Mouse (Mus musculus) CH12.LX (cell line): ENCODE measurements at regions not wholly inside any gene's neighbourhood (a gene's known extent, or its start where the extent isn't known, plus 50 kb on each side); places are given as distances from the start of the nearest gene placed in this dataset.

ENCODE experiments used
- DNase-seq: peaks from one replicate; pipeline ENCODE4 v3.0.0-alpha.2; 2013; ENCODE audit errors: extremely low read depth
- H3K27ac ChIP-seq: 2 replicates; pipeline ENCODE4 v1.5.1; 2012; ENCODE audit warnings: low read depth, mild to moderate bottlenecking, control low read depth, moderate library complexity; ENCODE audit not compliant: insufficient read depth
- H3K27me3 ChIP-seq: replicated peaks from 2 replicates; pipeline ENCODE3; 2012; ENCODE audit warnings: inconsistent platforms
- H3K36me3 ChIP-seq, 2 experiments: replicated peaks in 1 of 2; 2 replicates each; pipeline versions ENCODE3 to v1.6.1; 2012; ENCODE audit warnings: inconsistent platforms in 1 of 2, low read length in 1 of 2, mild to moderate bottlenecking in 1 of 2, mixed read lengths in 1 of 2, moderate library complexity in 1 of 2; ENCODE audit not compliant: control insufficient read depth in 1 of 2, insufficient read depth in 1 of 2
- H3K4me1 ChIP-seq, 2 experiments: 2 replicates each; pipeline ENCODE4 v1.6.1; 2012; ENCODE audit warnings: inconsistent platforms in 1 of 2, moderate library complexity in 1 of 2; ENCODE audit not compliant: insufficient read depth in 2 of 2, control insufficient read depth in 1 of 2
- H3K4me2 ChIP-seq: 2 replicates; pipeline ENCODE4 v1.6.1; 2012; ENCODE audit warnings: low read depth, mild to moderate bottlenecking, control low read depth; ENCODE audit not compliant: poor library complexity, insufficient read depth, severe bottlenecking
- H3K4me3 ChIP-seq, 3 experiments: fragments of 150-350 bp in 1 of 3; sonication (generic) in 1 of 3; replicated peaks in 1 of 3; 2 replicates each; pipeline versions ENCODE3 to v1.5.1; 2011 to 2012; ENCODE audit warnings: low read depth in 2 of 3, low read length in 2 of 3, mild to moderate bottlenecking in 2 of 3, moderate library complexity in 2 of 3, control low read depth in 1 of 3, improper control_type of control experiment in 1 of 3, inconsistent platforms in 1 of 3, mixed read lengths in 1 of 3; ENCODE audit not compliant: poor library complexity in 1 of 3
- H3K79me2 ChIP-seq: replicated peaks from 2 replicates; pipeline ENCODE4 v1.6.1; 2012; ENCODE audit warnings: mild to moderate bottlenecking, moderate library complexity; ENCODE audit not compliant: control insufficient read depth, poor library complexity, insufficient read depth, severe bottlenecking; ENCODE audit errors: extremely low read depth
- H3K9ac ChIP-seq: 2 replicates; pipeline ENCODE4 v1.6.1; 2012; ENCODE audit warnings: low read depth, mild to moderate bottlenecking, control low read depth, moderate library complexity; ENCODE audit not compliant: insufficient read depth
- H3K9me3 ChIP-seq: replicated peaks from 2 replicates; pipeline ENCODE3; 2012; ENCODE audit warnings: low read length, inconsistent platforms, mixed read lengths
- CHD1 ChIP-seq: IDR thresholded peaks from 2 replicates; pipeline ENCODE4 v1.6.1; 2012; ENCODE audit warnings: low read depth, low read length, improper control_type of control experiment, inconsistent platforms
- ETS1 ChIP-seq: conservative IDR thresholded peaks from 2 replicates; pipeline ENCODE4 v1.6.1; 2012; ENCODE audit warnings: low read depth, mild to moderate bottlenecking, inconsistent platforms, low read length, improper control_type of control experiment, moderate library complexity
- JUN ChIP-seq: IDR thresholded peaks from 2 replicates; pipeline ENCODE4 v1.6.1; 2011; ENCODE audit warnings: low read depth, mild to moderate bottlenecking, low read length, improper control_type of control experiment, moderate library complexity; ENCODE audit not compliant: insufficient read depth
- JUND ChIP-seq: conservative IDR thresholded peaks from 2 replicates; pipeline ENCODE4 v1.6.1; 2011; ENCODE audit warnings: low read depth, low read length, improper control_type of control experiment
- MYC ChIP-seq: IDR thresholded peaks from 2 replicates; pipeline ENCODE4 v1.6.1; 2011; ENCODE audit warnings: low read depth, mild to moderate bottlenecking, improper control_type of control experiment, low read length
- POLR2AphosphoS2 ChIP-seq: IDR thresholded peaks from 2 replicates; pipeline ENCODE4 v1.6.1; 2011; ENCODE audit warnings: low read depth, low read length, improper control_type of control experiment
- RCOR1 ChIP-seq: conservative IDR thresholded peaks from 2 replicates; pipeline ENCODE4 v1.6.1; 2012; ENCODE audit warnings: low read depth, mild to moderate bottlenecking, inconsistent platforms, low read length, improper control_type of control experiment
- TCF12 ChIP-seq: IDR thresholded peaks from 2 replicates; pipeline ENCODE4 v1.6.1; 2014; ENCODE audit warnings: low read depth, mild to moderate bottlenecking, inconsistent platforms, low read length, improper control_type of control experiment
- USF1 ChIP-seq: IDR thresholded peaks from 2 replicates; pipeline ENCODE4 v1.6.1; 2014; ENCODE audit warnings: low read depth, mild to moderate bottlenecking, inconsistent platforms, low read length, improper control_type of control experiment
- dilution Hi-C: fragments of 300-500 bp; cut with MboI; formaldehyde crosslinking; loops from 2 replicates; pipeline ENCODE4 v1.14.3; 2020; ENCODE audit warnings: low sequenced_read_pairs; ENCODE audit not compliant: extremely low pct_unique_long_range_greater_than_20kb, extremely low pct_ligation_motif_present
- in situ Hi-C: fragments of 300-500 bp; cut with MboI; formaldehyde crosslinking; loops from 3 replicates; pipeline ENCODE4 v1.14.3; 2019; ENCODE audit warnings: low sequenced_read_pairs, low pct_ligation_motif_present, low pct_unique_long_range_greater_than_20kb, mixed read lengths

GRCm38 (mm10) chr13:55887099-55887736 is 51.2 kb upstream of the Pitx1 start:
- Histone ChIP-seq H3K4me2 (no peak overlapping the region), H3K36me3 (no peaks in the 10 kb centered on the region), H3K9ac (no peak overlapping the region), H3K9me3 (peaks cover 9% of the 10 kb centered on the region), H3K27ac (no peak overlapping the region), H3K4me3 (no peak overlapping the region), H3K79me2 (no peaks in the 10 kb centered on the region), H3K4me1 (peaks cover 0 to 4% of the 10 kb centered on the region in 2 experiments; a peak in 2 of 4 replicates), H3K27me3 (no peaks in the 10 kb centered on the region)
- no peak for DNase-seq
- dilution Hi-C loops (no loop called here), in situ Hi-C loops (no loop called here)
- TF ChIP-seq MYC (no peak), ETS1 (no peak), JUND (no peak), CHD1 (no peak), POLR2AphosphoS2 (no peak), TCF12 (no peak), JUN (no peak), RCOR1 (no peak), USF1 (no peak)
